Mouse (Mus musculus) MEL (cell line): ENCODE data around the gene Flrt1. TPM values are rescaled to one million over a fixed set of nuclear protein-coding genes. Genes with fewer than 3 reads are reported as not detected.

ENCODE experiments used
- DNase-seq: peaks from one replicate; pipeline ENCODE4 v3.0.0; 2011; ENCODE audit warnings: low read depth, low spot score
- H3K27ac ChIP-seq: 2 replicates; pipeline ENCODE4 v1.5.1; 2012; ENCODE audit warnings: low read depth, mild to moderate bottlenecking, control low read depth, low read length, moderate library complexity; ENCODE audit not compliant: control insufficient read depth
- H3K27me3 ChIP-seq, 2 experiments: fragments of 150-350 bp in 1 of 2; sonication (generic) in 1 of 2; 2 replicates each; pipeline ENCODE4 v1.6.1; 2012; ENCODE audit warnings: low read length in 2 of 2, mild to moderate bottlenecking in 2 of 2, improper control_type of control experiment in 1 of 2, moderate library complexity in 1 of 2; ENCODE audit not compliant: insufficient read depth in 2 of 2, control insufficient read depth in 1 of 2
- H3K36me3 ChIP-seq, 2 experiments: 2 replicates each; pipeline ENCODE4 v1.6.1; 2012 to 2014; ENCODE audit warnings: low read length in 2 of 2, improper control_type of control experiment in 1 of 2, inconsistent platforms in 1 of 2, mild to moderate bottlenecking in 1 of 2; ENCODE audit not compliant: insufficient read depth in 2 of 2, control insufficient read depth in 1 of 2
- H3K4me1 ChIP-seq, 2 experiments: fragments of 150-350 bp in 1 of 2; sonication (generic) in 1 of 2; 2 replicates each; pipeline ENCODE4 v1.6.1; 2012; ENCODE audit warnings: low read length in 2 of 2, improper control_type of control experiment in 1 of 2, mild to moderate bottlenecking in 1 of 2; ENCODE audit not compliant: insufficient read depth in 2 of 2, control insufficient read depth in 1 of 2
- H3K4me3 ChIP-seq, 2 experiments: fragments of 150-350 bp in 1 of 2; sonication (generic) in 1 of 2; 2 replicates each; pipeline ENCODE4 v1.5.1; 2012; ENCODE audit warnings: low read depth in 2 of 2, low read length in 2 of 2, mild to moderate bottlenecking in 2 of 2, moderate library complexity in 2 of 2, control low read depth in 1 of 2, improper control_type of control experiment in 1 of 2; ENCODE audit not compliant: control insufficient read depth in 1 of 2, insufficient read depth in 1 of 2
- H3K79me2 ChIP-seq: 2 replicates; pipeline ENCODE4 v1.6.1; 2012; ENCODE audit warnings: mild to moderate bottlenecking, low read length, moderate library complexity; ENCODE audit not compliant: control insufficient read depth, poor library complexity, insufficient read depth
- H3K9ac ChIP-seq: 2 replicates; pipeline ENCODE4 v1.6.1; 2012; ENCODE audit warnings: low read depth, mild to moderate bottlenecking, control low read depth, low read length, moderate library complexity; ENCODE audit not compliant: control insufficient read depth, poor library complexity, severe bottlenecking
- H3K9me3 ChIP-seq: fragments of 150-350 bp; sonication (generic); replicated peaks from 2 replicates; pipeline ENCODE4 v1.6.1; 2012; ENCODE audit warnings: mild to moderate bottlenecking, low read length, improper control_type of control experiment, moderate library complexity; ENCODE audit not compliant: insufficient read depth
- BHLHE40 ChIP-seq: IDR thresholded peaks from 2 replicates; pipeline ENCODE4 v1.6.1; 2012; ENCODE audit warnings: low read depth, mild to moderate bottlenecking, inconsistent platforms, low read length, improper control_type of control experiment, borderline replicate concordance
- CHD1 ChIP-seq: IDR thresholded peaks from 2 replicates; pipeline ENCODE4 v1.6.1; 2012; ENCODE audit warnings: low read depth, mild to moderate bottlenecking, inconsistent platforms, low read length, improper control_type of control experiment
- ELF1 ChIP-seq: IDR thresholded peaks from 2 replicates; pipeline ENCODE4 v1.6.1; 2014; ENCODE audit warnings: low read depth, mild to moderate bottlenecking, inconsistent platforms, low read length, improper control_type of control experiment, moderate library complexity
- ETS1 ChIP-seq: IDR thresholded peaks from 2 replicates; pipeline ENCODE4 v1.6.1; 2012; ENCODE audit warnings: low read depth, mild to moderate bottlenecking, inconsistent platforms, low read length, improper control_type of control experiment, moderate library complexity
- GABPA ChIP-seq: IDR thresholded peaks from 2 replicates; pipeline ENCODE4 v1.6.1; 2012; ENCODE audit warnings: low read depth, mild to moderate bottlenecking, inconsistent platforms, low read length, improper control_type of control experiment, moderate library complexity
- HCFC1 ChIP-seq: IDR thresholded peaks from 2 replicates; pipeline ENCODE4 v1.6.1; 2012; ENCODE audit warnings: low read depth, mild to moderate bottlenecking, inconsistent platforms, low read length, improper control_type of control experiment, moderate library complexity
- KAT2A ChIP-seq: conservative IDR thresholded peaks from 2 replicates; pipeline ENCODE4 v1.6.1; 2012; ENCODE audit warnings: low read depth, low read length, improper control_type of control experiment, inconsistent platforms
- MAFK ChIP-seq: IDR thresholded peaks from 2 replicates; pipeline ENCODE4 v1.6.1; 2011; ENCODE audit warnings: low read depth, mild to moderate bottlenecking, low read length, improper control_type of control experiment, borderline replicate concordance
- MYB ChIP-seq: IDR thresholded peaks from 2 replicates; pipeline ENCODE4 v1.6.1; 2011; ENCODE audit warnings: mild to moderate bottlenecking, low read depth, low read length, improper control_type of control experiment
- NRF1 ChIP-seq: IDR thresholded peaks from 2 replicates; pipeline ENCODE4 v1.6.1; 2014; ENCODE audit warnings: low read depth, mild to moderate bottlenecking, inconsistent platforms, low read length, improper control_type of control experiment, moderate library complexity; ENCODE audit not compliant: poor library complexity, insufficient read depth, severe bottlenecking
- POLR2AphosphoS2 ChIP-seq: IDR thresholded peaks from 2 replicates; pipeline ENCODE4 v1.6.1; 2011; ENCODE audit warnings: low read length, improper control_type of control experiment
- RAD21 ChIP-seq: IDR thresholded peaks from 2 replicates; pipeline ENCODE4 v1.6.1; 2011; ENCODE audit warnings: mild to moderate bottlenecking, low read depth, low read length, improper control_type of control experiment
- SIN3A ChIP-seq: IDR thresholded peaks from 2 replicates; pipeline ENCODE4 v1.6.1; 2012; ENCODE audit warnings: low read length, improper control_type of control experiment, inconsistent platforms
- SMC3 ChIP-seq: IDR thresholded peaks from 2 replicates; pipeline ENCODE4 v1.6.1; 2011; ENCODE audit warnings: low read depth, low read length, improper control_type of control experiment
- TBP ChIP-seq: IDR thresholded peaks from 2 replicates; pipeline ENCODE4 v1.8.0; 2011; ENCODE audit warnings: low read depth, low read length, improper control_type of control experiment
- USF2 ChIP-seq, 2 experiments: IDR thresholded peaks; 2 replicates each; pipeline ENCODE4 v1.6.1; 2011 to 2012; ENCODE audit warnings: improper control_type of control experiment in 2 of 2, low read length in 2 of 2, borderline replicate concordance in 1 of 2, inconsistent platforms in 1 of 2, low read depth in 1 of 2, mild to moderate bottlenecking in 1 of 2; ENCODE audit not compliant: insufficient read depth in 1 of 2
- polyA plus RNA-seq, 2 experiments: library from polyadenylated mRNA; stranded (reverse) in 1 of 2; unstranded in 1 of 2; fragments of >175 nt in 1 of 2; fragments of >200 nt in 1 of 2; gene quantifications; 2 replicates each; pipeline versions ENCODE4 v1.2.1 to v1.2.4; 2012; ENCODE audit warnings: low replicate concordance in 2 of 2, low read depth in 1 of 2; ENCODE audit not compliant: insufficient read length in 2 of 2, insufficient read depth in 1 of 2, missing spikeins in 1 of 2
- total RNA-seq: library from RNA; depleted of rRNA; stranded (reverse); fragments of 300-350 nt; gene quantifications from 2 replicates; pipeline ENCODE4 v1.2.3, GENCODE M21; 2012

Flrt1 gene
- total and polyA plus RNA-seq, 3 experiments, result not detected

GRCm38 (mm10) chr19:7151300-7151926 lies 45.9 kb upstream of the Flrt1 start:
- Histone ChIP-seq H3K27me3 (no peaks in the 10 kb centered on the region), H3K9ac (no peak overlapping the region), H3K9me3 (no peaks in the 10 kb centered on the region), H3K27ac (no peak overlapping the region), H3K4me3 (no peak overlapping the region), H3K36me3 (no peaks in the 10 kb centered on the region), H3K4me1 (no peaks in the 10 kb centered on the region), H3K79me2 (no peaks in the 10 kb centered on the region)
- no peak for TF ChIP-seq USF2 (IDR thresholded peaks at IDR 0.05; ENCODE audit: borderline replicate concordance in 1 of 2, insufficient read depth in 1 of 2, low read depth in 1 of 2, low read length in 2 of 2)
- no peak for TF ChIP-seq CHD1
- TF ChIP-seq MAFK, result no peak
- no peak for TF ChIP-seq SMC3
- no peak for TF ChIP-seq MYB
- TF ChIP-seq ELF1, result no peak
- TF ChIP-seq HCFC1, result no peak
- TF ChIP-seq POLR2AphosphoS2, result no peak
- TF ChIP-seq NRF1, result no peak
- no peak for TF ChIP-seq TBP
- TF ChIP-seq GABPA, result no peak
- no peak for DNase-seq

- Histone ChIP-seq H3K4me3 (no peak overlapping the region), H3K27me3 (no peaks in the 10 kb centered on the region), H3K36me3 (0 out of 4 replicates have a peak, but pooled peaks cover 0 to 2% of the 10 kb centered on the region in 2 experiments), H3K27ac (no peak overlapping the region), H3K9me3 (no peaks in the 10 kb centered on the region), H3K79me2 (no peaks in the 10 kb centered on the region), H3K4me1 (peaks cover 0 to 2% of the 10 kb centered on the region in 2 experiments; a peak in 1 of 4 replicates), H3K9ac (no peak overlapping the region)
- DNase-seq, result no peak
- TF ChIP-seq RAD21 (no peak), BHLHE40 (no peak), KAT2A (no peak), CHD1 (no peak), MAFK (no peak), SMC3 (no peak), ETS1 (no peak), SIN3A (no peak)
Observed at GRCm38 (mm10) chr19:7149158-7149685, 43.7 kb upstream of the Flrt1 start.
